Mouse (Mus musculus): ENCODE results near the gene Hnrnpul2. TPM values are rescaled to one million over a fixed set of nuclear protein-coding genes. Genes with fewer than 3 reads are reported as not detected.

Gene Hnrnpul2
- polyA plus RNA-seq, 1 experiment from 2014 or later: 7.9 TPM

DNA sequence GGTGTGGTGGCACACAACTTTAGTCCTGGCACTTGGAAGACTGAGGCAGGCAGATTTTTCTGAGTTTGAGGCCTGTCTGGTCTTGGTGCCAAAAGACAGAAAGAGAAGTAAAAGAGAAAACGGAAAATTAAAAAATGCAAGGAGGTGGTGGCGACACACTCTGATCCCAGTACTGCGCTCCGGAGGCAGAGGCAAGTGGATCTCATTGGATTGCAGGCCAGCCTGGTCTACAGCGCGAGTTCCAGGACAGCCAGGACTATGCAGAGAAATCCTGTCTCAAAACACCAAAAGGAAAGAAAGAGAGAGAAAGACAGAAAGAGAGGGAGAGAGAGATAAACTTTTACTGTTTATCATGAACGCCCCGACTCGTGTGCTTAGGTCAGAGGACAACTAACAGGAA is 51.0 kb downstream of the Hnrnpul2 start:
- ATAC-seq (ENCODE audit: insufficient read depth) (peak; percentile 52; the same call in 1 of the 2 replicates), DNase-seq (peak; percentile 30)
- peaks cover 26% of the 10 kb centered on the region for H3K36me3 ChIP-seq (ENCODE audit: insufficient read depth)
- no peak for TF ChIP-seq CTCF (IDR thresholded peaks at IDR 0.05; ENCODE audit: low read depth)
- peak overlapping the region; percentile 63; the same call in 1 of the 2 replicates for H3K27ac ChIP-seq (ENCODE audit: low read depth)
- peak overlapping the region; percentile 93 for H3K4me2 ChIP-seq
- peaks cover 6% of the 10 kb centered on the region; the same call in 1 of the 2 replicates for H3K4me1 ChIP-seq (ENCODE audit: insufficient read depth)
- peak overlapping the region; percentile 94 for H3K9ac ChIP-seq
- 36% methylated on average over 9 of the region's 9 CpGs for whole genome bisulfite sequencing
- H3K27me3 ChIP-seq (ENCODE audit: insufficient read depth, low read length): no peaks in the 10 kb centered on the region
- H3K9me3 ChIP-seq (ENCODE audit: low read depth, low read length): no peaks in the 10 kb centered on the region
- peak overlapping the region; percentile 98 for H3K4me3 ChIP-seq (ENCODE audit: low read depth, low read length)

DNA sequence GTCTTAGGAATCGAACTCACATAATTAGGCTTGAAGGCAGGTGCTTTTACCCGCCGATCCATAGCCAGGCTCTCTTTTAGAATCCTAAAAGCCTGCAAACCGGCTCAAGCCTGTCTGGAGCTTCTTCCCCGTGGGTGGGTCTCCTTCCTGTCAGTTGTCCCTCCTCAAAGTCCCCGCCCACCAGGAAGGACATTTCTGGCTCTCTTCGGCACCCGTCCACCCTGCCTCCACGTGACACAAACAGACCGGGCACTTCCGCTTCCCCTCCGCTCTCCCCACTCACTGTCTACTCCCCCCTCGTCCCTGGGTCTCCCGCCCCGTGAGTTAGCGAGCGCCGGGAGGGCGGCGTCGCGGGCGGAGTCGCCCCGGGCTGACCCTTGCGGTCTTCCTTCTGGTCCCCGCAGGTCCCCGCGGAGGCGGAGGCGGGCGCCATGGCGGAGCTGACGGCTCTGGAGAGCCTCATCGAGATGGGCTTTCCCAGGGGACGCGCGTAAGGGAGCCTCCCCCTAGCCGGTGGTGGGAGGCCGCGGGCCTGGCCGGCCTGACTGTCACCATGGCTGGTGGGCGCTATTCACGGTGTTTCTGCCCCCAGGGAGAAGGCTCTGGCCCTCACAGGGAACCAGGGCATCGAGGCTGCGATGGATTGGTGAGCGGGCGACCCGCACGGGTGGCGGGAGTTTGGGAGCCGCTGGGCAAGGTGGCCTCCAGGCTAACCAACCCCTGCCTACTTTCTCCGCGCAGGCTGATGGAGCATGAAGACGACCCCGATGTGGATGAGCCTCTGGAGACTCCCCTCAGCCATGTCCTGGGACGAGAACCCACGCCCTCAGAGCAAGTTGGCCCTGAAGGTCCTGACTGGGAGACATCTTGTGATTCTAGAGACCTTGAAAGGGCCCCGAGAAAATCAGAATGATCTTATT is 51.7 kb downstream of the Hnrnpul2 start, which contains the start of gene Ubxn1:
Gene Ubxn1 (plus strand): TSS at position 230 of the 920 bp plus-strand sequence.
- TF ChIP-seq CTCF (IDR thresholded peaks at IDR 0.05; ENCODE audit: low read depth): no peak
- H3K4me1 ChIP-seq (ENCODE audit: insufficient read depth): peaks cover 6% of the 10 kb centered on the region; the same call in 1 of the 2 replicates
- H3K36me3 ChIP-seq (ENCODE audit: insufficient read depth): peaks cover 33% of the 10 kb centered on the region
- DNase-seq: peak; percentile 97
- peak; percentile 98 for ATAC-seq (ENCODE audit: insufficient read depth)
- peak within 1 kb of the TSS; percentile 76 for H3K27ac ChIP-seq (ENCODE audit: low read depth)
- 1% methylated on average over 56 of the region's 59 CpGs for WGBS
- no peaks in the 10 kb centered on the region for H3K9me3 ChIP-seq (ENCODE audit: low read depth, low read length)
- H3K9ac ChIP-seq: peak within 1 kb of the TSS; percentile 94
- H3K27me3 ChIP-seq (ENCODE audit: insufficient read depth, low read length): no peaks in the 10 kb centered on the region
- peak within 1 kb of the TSS; percentile 98 for H3K4me3 ChIP-seq (ENCODE audit: low read depth, low read length)
- peak within 1 kb of the TSS; percentile 93 for H3K4me2 ChIP-seq

DNA sequence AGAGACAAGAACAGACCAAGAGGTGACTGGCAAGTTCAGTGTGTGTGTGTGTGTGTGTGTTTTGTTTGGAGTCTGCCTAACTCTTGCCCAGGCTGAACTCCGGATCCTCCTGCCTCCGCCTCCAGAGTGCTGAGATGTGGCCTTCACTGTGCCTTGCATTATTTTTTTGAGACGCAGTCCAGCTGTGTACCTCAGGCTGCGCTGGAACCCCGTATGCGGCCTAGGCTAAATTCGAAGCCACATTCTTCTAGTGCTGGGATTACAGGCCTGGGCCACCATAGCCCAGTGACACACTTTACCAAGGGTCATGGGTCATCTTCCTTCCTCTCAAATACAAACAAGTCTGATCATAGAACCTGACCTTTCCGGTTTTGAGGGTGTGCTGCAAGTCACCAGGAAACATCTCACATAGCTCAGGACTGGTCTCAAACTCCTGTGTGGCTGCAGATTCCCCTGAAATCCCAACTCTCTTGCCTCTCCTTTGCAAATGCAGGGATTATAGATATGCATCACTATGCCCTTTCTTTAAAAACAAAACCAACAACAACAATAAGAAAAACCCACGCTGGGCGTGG is 52.5 kb downstream of the Hnrnpul2 start:
- Histone ChIP-seq H3K4me1 (ENCODE audit: insufficient read depth) (peaks cover 6% of the 10 kb centered on the region; the same call in 1 of the 2 replicates), H3K27me3 (ENCODE audit: insufficient read depth, low read length) (no peaks in the 10 kb centered on the region), H3K9me3 (ENCODE audit: low read depth, low read length) (no peaks in the 10 kb centered on the region), H3K9ac (peak overlapping the region; percentile 94), H3K27ac (ENCODE audit: low read depth) (peak overlapping the region; percentile 76), H3K4me3 (ENCODE audit: low read depth, low read length) (peak overlapping the region; percentile 98), H3K36me3 (ENCODE audit: insufficient read depth) (peaks cover 37% of the 10 kb centered on the region), H3K4me2 (peak overlapping the region; percentile 93)
- 66% methylated on average over 10 of the region's 10 CpGs for WGBS
- no peak for DNase-seq
- ATAC-seq (ENCODE audit: insufficient read depth): no peak
- TF ChIP-seq CTCF (IDR thresholded peaks at IDR 0.05; ENCODE audit: low read depth): no peak

DNA sequence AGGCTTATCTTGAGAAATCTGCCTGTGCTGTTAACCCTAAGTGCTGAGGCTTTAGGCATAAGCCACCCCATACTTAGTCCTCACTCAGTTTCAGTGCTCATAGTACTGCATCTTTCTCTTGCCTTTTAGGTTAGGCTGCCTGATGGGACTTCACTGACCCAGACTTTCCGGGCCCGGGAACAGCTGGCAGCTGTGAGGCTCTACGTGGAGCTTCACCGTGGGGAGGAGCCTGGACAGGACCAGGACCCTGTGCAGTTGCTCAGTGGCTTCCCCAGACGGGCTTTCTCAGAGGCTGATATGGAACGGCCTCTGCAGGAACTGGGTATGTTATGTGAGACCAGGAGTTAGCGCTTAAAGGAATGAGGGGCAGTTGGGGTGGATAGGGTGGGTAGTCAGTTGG is 55.2 kb downstream of the Hnrnpul2 start:
- Histone ChIP-seq H3K27me3 (ENCODE audit: insufficient read depth, low read length) (no peaks in the 10 kb centered on the region), H3K9ac (no peak overlapping the region), H3K4me3 (ENCODE audit: low read depth, low read length) (no peak overlapping the region), H3K36me3 (ENCODE audit: insufficient read depth) (peaks cover 37% of the 10 kb centered on the region), H3K27ac (ENCODE audit: low read depth) (no peak overlapping the region), H3K4me2 (no peak overlapping the region), H3K4me1 (ENCODE audit: insufficient read depth) (peaks cover 6% of the 10 kb centered on the region; the same call in 1 of the 2 replicates), H3K9me3 (ENCODE audit: low read depth, low read length) (no peaks in the 10 kb centered on the region)
- DNase-seq: no peak
- WGBS: 89% methylated on average over 7 of the region's 7 CpGs
- no peak for TF ChIP-seq CTCF (IDR thresholded peaks at IDR 0.05; ENCODE audit: low read depth)
- ATAC-seq (ENCODE audit: insufficient read depth): no peak

DNA sequence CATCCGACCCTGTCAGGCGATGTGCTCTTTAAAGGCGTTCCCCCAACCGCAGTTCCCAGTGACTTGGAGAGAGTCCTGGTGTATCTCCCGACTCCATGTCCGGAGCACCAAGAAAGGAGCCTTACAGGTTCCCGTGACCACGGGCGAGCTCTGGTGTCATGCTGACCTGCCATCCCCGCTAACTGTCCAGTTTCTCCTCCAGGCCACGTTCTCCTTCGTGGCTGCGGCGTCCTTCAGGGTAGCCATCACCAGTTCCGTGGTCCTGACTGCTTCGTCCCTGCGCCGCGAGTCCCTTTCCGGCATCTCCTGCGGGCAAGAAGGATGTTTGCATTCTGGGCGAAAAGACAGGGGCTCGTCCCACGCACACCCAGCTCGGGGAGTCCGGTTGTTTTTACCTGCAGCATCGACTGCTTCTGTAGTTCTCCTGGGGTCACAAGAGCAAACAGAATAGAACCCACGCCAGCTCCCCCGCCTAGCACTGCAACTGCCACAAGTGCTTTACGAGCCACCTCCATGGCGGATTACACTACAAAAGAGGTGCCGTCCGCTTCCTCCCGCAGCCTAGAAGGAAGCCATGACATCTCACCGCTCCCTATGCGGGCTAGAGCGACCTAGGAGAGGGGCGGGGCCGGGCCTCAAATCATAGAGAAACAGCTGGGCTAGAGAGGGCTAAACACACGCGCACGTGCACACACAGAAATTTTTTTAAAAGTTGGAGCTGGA is 60.7 kb downstream of the Hnrnpul2 start, which contains the start of gene Uqcc3:
Gene Uqcc3 (minus strand): TSS at position 613 of the 723 bp plus-strand sequence.
- peak within 1 kb of the TSS; percentile 87 for H3K4me2 ChIP-seq
- no peaks in the 10 kb centered on the region for H3K9me3 ChIP-seq (ENCODE audit: low read depth, low read length)
- TF ChIP-seq CTCF (IDR thresholded peaks at IDR 0.05; ENCODE audit: low read depth): no peak
- under 1% methylated on average over 42 of the region's 42 CpGs for WGBS
- H3K27me3 ChIP-seq (ENCODE audit: insufficient read depth, low read length): no peaks in the 10 kb centered on the region
- ATAC-seq (ENCODE audit: insufficient read depth) (peak; percentile 97), DNase-seq (peak; percentile 92)
- peak within 1 kb of the TSS; percentile 90 for H3K9ac ChIP-seq
- peaks cover 15% of the 10 kb centered on the region for H3K36me3 ChIP-seq (ENCODE audit: insufficient read depth)
- peak within 1 kb of the TSS; percentile 82 for H3K4me3 ChIP-seq (ENCODE audit: low read depth, low read length)
- peak within 1 kb of the TSS; percentile 83; the same call in 1 of the 2 replicates for H3K27ac ChIP-seq (ENCODE audit: low read depth)
- H3K4me1 ChIP-seq (ENCODE audit: insufficient read depth): no peaks in the 10 kb centered on the region

DNA sequence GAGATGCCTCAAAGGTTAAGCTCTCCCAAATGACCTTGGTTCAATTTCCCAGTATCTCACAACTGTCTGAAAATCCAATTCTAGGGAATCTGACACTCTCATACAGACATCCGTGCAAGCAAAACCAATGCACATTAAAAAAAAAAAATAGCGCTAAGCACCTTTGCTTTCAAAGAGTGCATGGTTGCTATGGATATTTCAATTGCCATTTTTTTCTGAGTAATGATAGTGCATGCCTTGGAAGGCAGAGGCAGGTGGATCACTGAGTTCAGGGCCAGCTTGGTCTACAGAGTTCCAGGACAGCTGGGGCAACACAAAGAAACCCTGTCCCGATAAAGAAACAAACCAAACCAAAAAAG is 61.2 kb downstream of the Hnrnpul2 start:
- Histone ChIP-seq H3K27me3 (ENCODE audit: insufficient read depth, low read length) (no peaks in the 10 kb centered on the region), H3K4me1 (ENCODE audit: insufficient read depth) (no peaks in the 10 kb centered on the region), H3K36me3 (ENCODE audit: insufficient read depth) (peaks cover 10% of the 10 kb centered on the region), H3K9me3 (ENCODE audit: low read depth, low read length) (no peaks in the 10 kb centered on the region), H3K4me2 (peak overlapping the region; percentile 87), H3K9ac (peak overlapping the region; percentile 90), H3K4me3 (ENCODE audit: low read depth, low read length) (peak overlapping the region; percentile 82), H3K27ac (ENCODE audit: low read depth) (0 out of 2 replicates have a peak overlapping the region, but pooled peaks have one; percentile 83)
- TF ChIP-seq CTCF (IDR thresholded peaks at IDR 0.05; ENCODE audit: low read depth): no peak
- ATAC-seq (ENCODE audit: insufficient read depth) (peak; percentile 43), DNase-seq (no peak)
- WGBS: 10% methylated on average over 3 of the region's 3 CpGs
